Mouse (Mus musculus): ENCODE measurements at regions not wholly inside any gene's neighbourhood (a gene's known extent, or its start where the extent isn't known, plus 50 kb on each side); places are given as distances from the start of the nearest gene placed in this dataset.

DNA sequence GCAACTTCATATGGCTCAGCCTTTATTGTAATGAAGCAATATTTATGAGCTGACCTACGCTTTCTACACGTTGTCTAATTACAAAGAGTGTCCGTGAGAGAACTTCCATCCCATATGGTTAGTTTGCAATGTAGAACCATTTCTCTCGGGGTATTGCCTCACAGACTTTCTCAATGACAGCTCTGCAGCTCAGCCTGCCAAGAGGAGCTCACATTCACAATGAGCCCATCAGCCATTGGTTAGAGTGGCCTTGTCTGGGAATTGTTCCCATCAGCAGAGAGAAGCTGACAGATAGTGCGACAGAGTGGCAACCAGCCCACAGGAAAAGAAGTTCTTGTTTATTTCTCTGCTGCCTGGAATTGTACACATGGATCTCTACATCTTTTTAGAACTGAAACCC is 409.7 kb downstream of the Zfp704 start:
- DNase-seq = no peak

DNA sequence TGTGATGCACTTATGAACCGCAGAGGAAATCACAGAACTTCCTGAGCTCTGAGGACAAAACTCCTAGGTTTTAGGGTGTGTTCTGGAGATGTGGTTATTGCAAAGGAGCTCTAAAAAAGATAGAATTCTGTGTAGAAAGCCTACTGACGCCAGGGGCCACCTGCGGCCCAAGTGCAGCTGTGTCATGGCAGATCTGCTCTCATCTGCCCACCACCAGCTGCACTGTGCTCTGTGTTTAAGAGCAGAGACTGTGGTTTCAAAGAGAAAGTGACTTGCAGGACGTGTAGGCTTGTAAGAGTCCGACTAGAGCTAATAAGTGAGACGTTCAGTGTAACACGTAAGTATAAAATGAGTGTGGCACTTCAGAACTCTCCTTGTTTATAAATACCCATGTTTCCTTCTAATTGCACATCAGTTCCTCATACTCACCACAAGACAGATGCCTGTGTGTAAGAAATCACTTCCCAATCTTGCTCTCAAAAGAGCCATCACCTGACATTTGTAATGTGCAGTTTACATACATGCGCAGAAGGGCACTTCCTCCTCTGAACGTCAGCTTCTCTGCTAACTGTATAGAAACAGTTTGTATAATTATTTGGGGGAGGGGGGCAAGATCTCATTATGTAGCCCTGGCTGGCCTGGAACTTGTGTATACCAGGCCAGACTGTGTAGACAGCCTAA is 411.1 kb downstream of the Zfp704 start:
- DNase-seq = no peak

DNA sequence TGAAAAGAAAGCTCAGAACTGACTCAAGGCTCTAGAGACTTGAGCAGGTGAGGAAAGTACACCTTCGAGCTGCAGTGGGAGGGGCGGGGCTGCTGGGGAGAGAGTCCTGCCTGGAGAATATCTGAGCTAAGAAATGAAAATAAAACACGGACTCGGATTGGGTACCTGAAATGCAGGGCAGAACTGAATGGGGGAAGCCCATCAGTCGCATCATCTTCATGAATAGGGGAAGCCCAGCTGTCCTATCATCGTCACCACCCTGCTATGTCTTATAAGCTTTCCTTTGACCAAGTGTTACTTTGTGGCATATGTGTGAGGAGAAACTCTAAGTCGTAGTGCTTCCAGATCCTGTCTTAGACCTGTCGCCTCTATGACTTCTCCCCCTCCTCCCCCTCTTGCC is 414.1 kb downstream of the Zfp704 start:
- no peak for DNase-seq

DNA sequence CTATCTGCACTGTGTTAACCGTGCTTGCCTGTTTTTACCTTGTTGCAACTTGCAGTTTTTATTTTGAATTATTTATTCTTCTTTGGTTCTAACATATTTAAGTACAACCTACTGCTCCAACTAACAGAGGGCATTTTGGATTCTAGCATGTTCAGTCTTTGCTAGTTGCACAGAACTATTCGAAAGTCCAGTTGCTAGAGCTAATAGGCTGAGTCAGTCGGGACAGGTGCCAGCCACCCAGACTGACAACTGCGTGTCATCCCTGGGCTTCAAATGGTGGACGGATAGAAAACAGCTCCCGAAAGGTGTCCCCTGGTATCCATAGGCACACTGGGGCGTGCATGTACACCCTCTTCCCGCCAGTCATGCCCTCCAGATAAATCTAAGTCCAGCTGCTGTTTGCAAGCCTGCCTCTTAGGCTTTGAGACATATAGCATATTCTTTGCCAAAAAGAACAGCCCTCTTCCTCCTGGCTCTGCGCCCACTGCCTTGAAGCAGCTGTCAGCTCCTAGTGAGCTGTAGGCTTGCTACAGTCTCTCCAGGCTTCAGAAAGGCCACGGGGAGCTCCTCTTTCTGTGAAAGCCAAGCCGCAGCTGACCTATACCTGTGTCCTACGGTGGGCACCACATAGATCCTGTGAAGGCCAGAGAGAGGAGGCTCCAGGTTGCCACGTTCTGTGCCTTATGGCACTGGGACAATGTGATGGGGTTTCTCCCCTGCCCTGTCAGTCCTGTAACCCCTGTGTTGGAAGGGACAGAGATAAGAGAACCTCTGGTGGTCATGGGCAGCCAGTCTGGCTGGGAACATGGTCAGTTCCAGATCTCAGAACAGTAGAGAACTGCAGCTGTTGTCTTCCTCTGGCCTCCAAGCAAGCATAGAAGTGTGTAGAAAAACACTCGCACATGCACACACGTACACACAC is 420.3 kb downstream of the Zfp704 start:
- peak in 1 of 2 experiments; percentile 41 for DNase-seq

DNA sequence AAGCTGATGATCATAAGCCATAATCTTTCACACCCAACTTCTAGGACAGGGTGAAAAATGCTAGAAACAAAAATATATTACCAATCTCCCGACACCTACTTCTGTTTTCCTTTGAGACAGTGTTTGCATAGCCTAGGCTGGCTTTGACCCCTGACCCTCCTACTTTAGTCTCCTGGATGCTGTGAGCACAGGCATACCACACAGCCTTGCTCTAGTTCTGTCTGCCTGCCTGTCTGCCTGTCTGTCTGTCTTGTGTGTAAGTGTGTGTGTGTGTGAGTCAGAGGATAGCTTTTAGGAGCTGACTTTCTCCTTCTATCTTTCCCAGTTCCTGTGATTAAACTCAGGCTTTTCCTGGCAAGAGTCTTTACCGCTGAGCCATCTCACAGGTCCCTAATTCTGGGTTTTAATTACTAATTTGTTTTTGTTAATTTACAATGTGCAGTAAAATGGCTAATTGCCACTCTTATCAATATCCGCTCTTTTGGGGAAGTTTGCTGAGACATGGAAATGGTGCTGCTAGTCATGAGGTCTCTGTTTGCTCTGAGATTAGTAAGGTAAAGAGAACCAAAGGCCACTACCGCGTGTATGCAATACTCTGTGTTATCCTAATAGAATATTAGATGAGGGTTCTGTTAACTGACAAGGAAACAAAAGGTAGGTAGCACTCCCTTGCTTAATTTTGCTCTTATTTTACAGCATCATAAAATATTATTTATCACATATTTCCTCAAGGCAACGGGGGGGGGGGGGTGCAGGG is 423.3 kb downstream of the Zfp704 start:
- DNase-seq = no peak

DNA sequence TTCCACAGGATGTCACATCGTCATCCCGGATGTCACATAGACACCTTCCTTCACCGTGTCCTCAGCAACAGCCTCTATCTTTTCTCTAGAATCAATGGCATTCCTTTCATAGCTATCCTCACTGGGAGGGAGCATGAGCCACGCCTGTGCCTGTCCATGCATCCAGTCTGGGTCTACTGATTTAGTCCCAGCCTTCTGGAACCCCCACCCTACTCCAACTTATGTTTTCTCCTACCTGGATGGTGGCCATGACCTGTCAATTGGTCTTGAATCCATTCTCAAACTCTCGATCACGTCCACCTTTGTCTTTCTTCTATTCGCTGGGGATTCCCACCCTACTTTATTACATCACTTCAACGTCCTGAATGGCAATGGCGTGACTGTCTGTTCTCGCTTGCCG is 428.3 kb downstream of the Zfp704 start:
- no peak for DNase-seq

DNA sequence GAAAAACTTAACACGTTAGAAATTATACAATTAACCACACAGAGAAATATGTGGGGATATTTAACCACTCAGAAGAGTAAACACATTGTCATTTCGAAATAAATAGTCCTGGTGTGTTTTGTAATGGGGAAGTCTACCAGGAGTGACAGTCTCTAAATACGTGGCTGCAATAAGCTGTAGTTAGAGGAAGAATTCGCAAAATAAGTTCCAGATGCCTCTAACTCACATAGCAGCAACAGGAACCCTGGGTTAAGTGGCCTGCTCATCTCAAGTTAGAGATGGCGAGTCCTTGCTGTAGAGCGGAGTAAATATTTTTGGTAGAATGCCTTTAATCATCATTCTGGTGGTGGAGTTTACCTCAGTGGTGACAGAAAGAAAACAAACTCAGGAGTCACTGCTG is 430.2 kb downstream of the Zfp704 start:
- DNase-seq = no peak

DNA sequence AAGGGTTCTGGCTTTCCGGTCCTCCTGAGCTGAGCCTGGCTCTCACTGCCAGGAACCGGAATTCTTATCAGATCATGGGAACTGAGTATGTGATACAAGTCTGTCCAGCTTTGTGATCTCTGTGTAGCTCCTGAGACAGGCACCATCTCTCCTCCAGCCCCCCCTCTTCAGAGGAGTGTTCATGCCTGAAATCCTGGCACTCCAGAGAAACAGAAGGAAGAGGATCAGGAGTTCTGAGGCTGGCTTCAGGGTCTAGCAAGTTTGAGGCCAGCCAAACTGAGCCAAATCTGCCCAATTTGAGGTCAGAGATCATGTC is 435.4 kb downstream of the Zfp704 start:
- DNase-seq = no peak

DNA sequence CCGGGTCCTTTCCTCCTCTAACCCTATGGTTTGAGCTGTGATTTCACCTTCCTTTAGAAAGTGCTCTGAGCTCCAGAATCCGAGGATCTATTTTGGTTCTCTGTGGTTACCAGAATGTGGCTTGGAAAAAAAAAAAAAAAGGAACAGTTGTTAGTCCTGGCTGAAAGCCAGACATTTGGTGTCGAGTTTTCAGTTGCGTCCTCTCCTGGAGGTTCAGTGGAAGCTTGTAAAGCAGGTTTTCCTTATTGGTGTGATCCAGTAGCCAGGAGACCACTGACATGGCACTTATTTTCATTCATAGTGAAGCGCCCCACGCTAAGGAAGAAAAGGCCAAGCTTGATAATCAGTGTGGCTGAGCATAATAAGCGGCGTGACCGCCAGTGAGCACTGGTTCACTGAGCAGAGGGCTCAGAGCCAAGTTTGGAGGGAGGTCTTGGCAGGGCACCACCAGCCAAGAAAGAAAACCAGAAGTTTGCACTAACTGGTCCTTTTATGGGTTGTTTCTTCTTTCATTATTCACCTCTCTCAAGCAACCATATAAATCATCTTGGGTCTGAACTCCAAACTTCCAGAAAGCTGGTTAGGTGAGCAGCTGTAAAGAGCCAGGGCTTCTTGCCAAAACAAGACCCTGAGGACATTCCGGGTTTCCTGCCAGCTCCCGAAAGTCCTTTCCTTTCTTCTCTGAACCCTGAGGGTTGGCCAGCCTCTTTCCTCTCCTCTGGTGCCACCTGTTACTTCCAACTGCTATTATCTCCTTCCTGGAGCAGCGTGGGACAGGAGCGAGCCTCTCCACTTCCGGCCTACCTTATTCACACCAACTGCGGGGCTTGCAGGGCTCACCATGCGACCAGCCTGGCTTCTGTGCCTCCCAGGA is 436.0 kb downstream of the Zfp704 start:
- peak; percentile 91 to 93 for DNase-seq

DNA sequence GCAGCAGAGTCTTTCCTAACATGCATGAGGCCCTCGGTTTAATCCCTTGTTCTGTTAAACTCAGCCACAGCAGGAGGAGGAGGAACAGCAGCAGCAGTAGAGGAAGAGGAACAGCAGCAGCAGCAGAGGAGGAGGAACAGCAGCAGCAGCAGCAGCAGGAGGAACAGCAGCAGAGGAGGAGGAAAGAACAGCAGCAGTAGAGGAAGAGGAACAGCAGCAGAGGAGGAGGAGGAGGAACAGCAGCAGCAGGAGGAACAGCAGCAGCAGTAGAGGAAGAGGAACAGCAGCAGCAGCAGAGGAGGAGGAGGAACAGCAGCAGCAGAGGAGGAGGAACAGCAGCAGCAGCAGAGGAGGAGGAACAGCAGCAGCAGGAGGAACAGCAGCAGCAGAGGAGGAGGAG is 437.9 kb downstream of the Zfp704 start:
- DNase-seq = no peak

DNA sequence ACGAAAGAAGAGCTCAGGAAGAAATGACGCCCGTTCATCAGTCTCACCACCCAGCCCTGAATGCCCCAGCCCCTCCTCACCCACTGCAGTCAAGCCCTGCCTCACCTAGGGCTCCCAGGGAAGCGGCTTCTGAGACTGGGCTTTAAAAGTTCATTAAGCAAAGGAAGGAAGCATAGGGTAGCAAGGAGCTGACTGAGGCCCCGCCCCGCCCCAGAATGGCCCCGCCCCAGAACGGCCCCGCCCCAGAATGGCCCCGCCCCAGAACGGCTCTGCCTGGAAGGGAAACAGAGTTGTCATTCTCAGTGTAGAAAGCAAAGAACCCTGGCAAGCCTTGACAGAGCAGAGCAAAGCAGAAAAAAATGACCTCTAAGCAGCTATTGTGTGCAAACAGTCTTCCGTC is 440.9 kb downstream of the Zfp704 start:
- no peak for DNase-seq

DNA sequence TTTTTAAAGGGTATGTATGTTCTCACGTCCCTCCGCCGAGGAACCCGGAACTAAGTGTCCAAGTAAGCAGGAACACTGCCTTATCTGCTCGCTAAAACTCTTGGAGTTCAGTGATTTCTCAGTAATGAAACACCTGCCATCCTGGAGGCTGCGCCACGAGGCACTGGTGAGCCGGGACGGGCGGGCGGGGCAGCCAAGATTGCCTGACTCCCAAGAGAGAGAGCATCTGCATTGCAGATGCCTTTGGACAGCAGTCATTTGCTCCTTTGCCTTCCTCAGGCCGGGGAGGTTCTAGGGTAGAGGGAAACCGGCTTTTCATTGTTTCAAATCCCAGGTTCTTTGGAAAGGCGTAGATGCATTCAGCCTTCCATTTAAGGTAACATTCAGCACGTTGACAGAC is 450.8 kb downstream of the Zfp704 start:
- DNase-seq = no peak

DNA sequence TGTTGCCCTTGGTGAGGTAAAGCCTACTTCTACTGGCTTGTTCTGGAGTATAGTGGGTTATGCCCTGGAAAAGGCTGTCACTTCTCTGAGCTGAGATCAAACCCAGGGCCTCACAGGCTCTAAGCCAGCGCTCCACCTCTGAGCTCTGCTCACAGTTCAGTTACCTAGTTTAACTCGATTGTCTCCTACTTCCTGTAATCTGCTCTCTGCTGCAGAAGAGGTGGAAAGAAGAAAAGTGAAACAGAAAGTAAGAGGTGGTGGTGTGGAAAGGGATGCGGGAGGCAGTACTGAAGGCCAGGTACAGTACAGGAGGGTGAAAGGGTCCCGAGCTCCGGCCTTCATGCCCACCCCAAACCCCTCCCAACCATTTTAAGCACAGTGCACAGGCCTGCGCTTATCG is 455.7 kb downstream of the Zfp704 start:
- no peak for DNase-seq

DNA sequence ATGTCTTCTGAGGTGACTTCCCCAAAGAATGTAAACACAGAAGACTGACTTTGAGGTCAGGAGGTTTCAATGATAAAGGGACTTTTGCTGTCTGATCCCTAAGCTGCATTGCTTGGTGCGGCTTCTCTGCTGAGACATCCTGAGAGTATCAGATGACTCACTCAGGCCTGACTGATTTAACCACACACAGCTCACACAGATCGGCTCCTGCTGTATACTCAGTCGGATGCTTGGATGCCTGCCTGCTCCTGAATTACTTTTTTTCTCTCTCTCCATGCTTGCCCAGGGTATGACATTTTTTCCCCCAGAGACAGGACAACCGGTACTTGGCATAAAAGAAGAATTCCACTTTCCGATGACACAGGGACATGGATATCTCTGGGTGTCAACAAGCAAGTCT is 456.2 kb downstream of the Zfp704 start:
- no peak for DNase-seq

DNA sequence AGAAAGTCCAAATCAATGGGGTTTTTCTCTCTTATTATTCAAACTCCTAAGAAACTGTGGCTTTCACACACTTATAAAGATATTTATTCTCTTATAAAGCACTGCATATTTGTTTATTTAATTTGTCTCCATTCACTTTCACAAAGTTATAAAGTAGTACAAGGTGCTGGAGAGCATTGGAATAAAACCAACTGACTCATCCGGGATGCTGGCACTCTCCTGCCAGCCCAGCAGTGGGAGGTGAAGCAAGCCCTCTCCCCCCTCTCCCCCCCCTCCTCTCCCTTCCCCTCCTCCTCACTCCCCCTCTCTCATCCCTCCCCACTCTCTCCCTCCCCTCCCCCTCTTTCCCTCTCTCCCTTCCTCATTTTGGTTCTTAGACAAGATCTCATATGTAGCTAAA is 457.6 kb downstream of the Zfp704 start:
- no peak for DNase-seq

DNA sequence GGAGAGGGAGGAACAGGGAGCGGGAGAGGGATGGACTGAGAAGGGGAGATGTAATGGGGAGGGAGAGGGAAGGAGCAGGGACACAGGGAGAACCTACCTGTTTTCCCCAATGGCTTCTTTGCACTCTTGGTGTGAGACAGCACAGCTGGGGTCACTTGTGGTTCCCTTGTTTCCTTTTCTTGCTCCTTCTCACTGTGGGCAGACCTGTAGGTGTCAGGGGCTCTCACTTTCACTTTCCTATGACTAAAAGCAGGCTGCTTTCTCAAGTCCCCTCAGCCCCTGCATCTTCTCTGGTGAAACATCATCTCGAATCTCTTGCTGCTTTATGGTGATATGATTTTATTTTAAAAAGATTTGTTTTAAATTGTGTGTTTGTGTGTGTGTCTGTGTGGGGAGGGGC is 458.3 kb downstream of the Zfp704 start:
- DNase-seq = no peak

DNA sequence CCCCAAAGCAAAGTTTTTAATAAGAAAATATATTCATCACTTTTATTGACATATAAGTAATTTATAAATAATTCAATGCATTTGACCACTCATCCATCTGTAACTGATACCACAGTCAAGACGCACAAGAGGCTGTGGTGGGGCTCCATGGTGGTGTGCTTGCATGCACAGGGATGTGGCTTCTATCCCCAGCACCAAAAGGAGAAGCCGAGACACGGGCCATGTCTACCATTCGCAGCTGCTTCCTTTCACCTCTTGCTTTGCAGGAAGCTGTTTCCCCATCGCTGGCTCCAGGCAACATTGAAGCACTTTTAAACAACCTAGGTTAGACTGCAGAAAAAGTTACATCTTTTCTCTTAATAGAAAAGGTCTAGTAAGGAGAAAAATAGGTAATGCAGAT is 461.3 kb downstream of the Zfp704 start:
- DNase-seq = no peak

DNA sequence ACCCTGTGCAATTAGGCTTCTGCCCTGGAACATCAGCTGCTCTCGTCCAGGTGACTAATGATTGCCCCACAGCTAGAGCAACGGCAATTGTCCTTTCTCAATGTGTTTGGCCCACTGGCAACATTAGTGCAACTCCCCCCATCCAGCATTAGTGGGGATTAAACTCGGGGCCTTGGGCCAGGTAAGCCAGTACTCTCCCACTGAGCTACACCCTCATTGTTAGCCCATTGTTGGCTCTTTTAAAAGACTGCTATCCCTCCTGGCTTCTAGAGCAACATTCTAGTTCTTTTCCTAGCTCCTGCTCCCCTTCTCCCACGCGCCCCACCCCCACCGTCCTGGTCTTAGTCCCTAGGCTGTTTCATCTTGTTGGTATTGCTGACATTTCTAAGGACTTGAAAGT is 463.4 kb downstream of the Zfp704 start:
- DNase-seq = no peak

DNA sequence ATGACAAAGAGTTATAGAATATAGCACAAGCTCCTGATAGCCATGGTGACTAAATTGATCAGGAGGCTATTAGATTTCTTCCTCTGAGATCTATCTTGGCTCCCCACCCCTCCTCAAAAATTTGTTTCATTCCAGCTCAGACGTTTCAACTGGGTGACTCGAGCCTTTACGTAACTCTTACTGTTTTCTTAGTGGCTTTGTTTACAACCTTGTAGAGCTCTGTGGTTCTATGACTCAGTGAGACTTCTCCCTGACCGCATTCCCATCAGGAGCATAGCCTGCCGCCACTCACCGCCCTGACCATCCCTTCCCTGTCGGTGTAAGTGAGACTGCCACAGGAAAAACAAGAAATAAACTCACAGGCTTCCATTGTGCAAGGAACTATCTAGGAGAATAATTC is 464.3 kb downstream of the Zfp704 start:
- no peak for DNase-seq

DNA sequence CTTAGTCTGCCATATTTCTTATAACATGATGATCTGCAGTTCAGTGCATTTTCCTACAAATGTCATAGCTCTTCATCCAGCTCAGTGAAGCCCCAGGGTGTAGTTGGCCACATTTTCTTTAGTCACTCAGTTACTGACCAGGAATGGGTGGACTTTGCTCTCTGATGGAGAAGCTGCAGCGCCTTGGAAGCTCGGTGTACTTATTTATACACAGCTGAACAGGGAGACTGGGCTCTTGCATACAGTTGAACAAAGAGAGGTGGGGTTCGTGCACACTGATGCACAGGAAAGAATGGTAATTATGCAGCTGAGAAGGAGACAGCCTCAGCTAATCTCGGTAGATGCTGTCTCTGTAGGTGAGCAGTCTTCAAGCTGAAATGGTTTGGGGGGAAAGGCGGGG is 468.0 kb downstream of the Zfp704 start:
- DNase-seq = peak; percentile 14 to 51

DNA sequence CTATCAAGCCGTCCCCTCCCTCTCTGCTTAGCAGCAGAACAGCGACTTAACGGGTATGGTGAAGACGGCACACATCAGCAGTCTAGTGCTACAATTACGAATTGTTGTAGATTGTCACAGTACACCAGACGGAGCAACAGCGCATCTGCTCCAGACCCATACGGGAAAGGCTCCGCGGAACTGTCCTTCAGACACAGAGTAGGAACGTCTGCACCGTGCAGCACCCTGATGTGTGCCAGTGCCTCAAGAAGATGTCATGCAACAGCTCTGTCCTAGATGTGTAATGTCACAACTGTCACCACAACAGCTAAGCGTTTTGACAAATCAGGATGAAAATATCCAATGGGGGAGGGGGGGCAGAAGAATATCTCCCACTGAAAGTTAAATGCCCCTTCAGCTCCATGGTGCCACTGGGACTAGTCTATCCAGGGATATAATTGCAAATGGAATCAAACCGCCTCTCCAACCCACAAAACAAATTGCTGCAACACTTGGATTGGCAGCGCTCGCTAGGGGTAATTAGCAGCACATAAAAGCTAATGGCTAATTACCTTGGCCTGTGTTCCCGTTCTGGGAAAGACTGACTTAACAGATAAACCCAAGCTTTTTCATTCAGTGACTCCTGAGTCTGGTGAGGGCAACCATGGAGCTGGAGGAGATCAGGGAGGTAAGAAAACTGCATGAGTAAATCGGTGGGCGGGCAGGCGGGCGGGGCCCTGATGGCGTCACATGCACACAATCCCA is 472.6 kb downstream of the Zfp704 start:
- no peak for DNase-seq

DNA sequence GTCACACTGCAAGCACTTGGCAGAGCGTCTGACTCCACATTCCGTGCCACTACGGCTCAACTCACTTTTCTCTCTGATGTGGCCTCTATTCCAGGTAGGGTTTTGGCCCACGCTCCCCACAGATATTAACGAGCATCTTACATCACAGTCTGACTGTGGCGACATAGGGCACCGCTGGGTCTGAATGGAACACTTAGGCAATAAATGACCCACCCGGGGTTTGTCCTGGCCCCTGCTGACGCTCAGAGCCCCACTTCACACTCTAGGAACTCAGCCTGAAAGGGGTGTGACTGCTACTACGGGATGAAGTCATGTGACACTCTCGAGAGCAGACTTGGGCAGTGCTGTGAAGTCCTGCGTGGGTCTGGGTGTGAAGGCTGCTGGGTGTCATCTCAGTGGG is 475.9 kb downstream of the Zfp704 start:
- no peak for DNase-seq
